In genomic region chr8:113838211-113838610, GRCm38 (mm10) we compare ENCODE assay signal across 13 mouse cellular contexts. TPM values are rescaled to one million over a fixed set of nuclear protein-coding genes. Genes with fewer than 3 reads are reported as not detected.
DNase-seq lines count a peak whose midpoint lies in the region; ATAC-seq and TF ChIP-seq lines count a peak whose summit lies in the region.
"Had no signal": no experiment of that assay in that cellular context is flagged by ENCODE, and none has a peak within 500 bp of the region (broad histone marks: within the 10 kb centered on the region; RNA-seq: fewer than 3 reads in every experiment).

No protein-coding gene starts in this region.

- intact Hi-C loops in heart, postnatal 25 days (cut with DNase I): no loop called here

- H3K9me3 ChIP-seq in heart, embryonic 11.5 days (replicated peaks; ENCODE audit: control insufficient read depth, low read length): no peaks in the 10 kb centered on the region
- H3K9me3 ChIP-seq in lung, embryonic 14.5 days (ENCODE audit: low read depth, low read length): no peaks in the 10 kb centered on the region
- H3K9me3 ChIP-seq: kidney, embryonic 15.5 days; limb, embryonic 15.5 days had no signal

- H3K4me2 ChIP-seq in heart, embryonic 11.5 days: no peak overlapping the region
- H3K4me2 ChIP-seq in lung, embryonic 14.5 days: no peak overlapping the region
- H3K4me2 ChIP-seq: kidney, embryonic 15.5 days; limb, embryonic 15.5 days had no signal

- no peak overlapping the region for H3K9ac ChIP-seq in heart, embryonic 11.5 days (ENCODE audit: low read depth, low read length)
- H3K9ac ChIP-seq in lung, embryonic 14.5 days: no peak overlapping the region
- H3K9ac ChIP-seq: kidney, embryonic 15.5 days; limb, embryonic 15.5 days had no signal

- no peak overlapping the region for H3K4me3 ChIP-seq in heart, embryonic 11.5 days (ENCODE audit: low read depth, low read length)
- no peak overlapping the region for H3K4me3 ChIP-seq in lung, embryonic 14.5 days (ENCODE audit: low read depth, low read length)
- H3K4me3 ChIP-seq: gastrocnemius, adult 2 months; kidney, embryonic 15.5 days; limb, embryonic 15.5 days had no signal

- H3K27me3 ChIP-seq in heart, embryonic 11.5 days (ENCODE audit: control insufficient read depth, insufficient read depth, low read length): no peaks in the 10 kb centered on the region
- H3K27me3 ChIP-seq in lung, embryonic 14.5 days (ENCODE audit: insufficient read depth, low read length): no peaks in the 10 kb centered on the region
- H3K27me3 ChIP-seq: kidney, embryonic 15.5 days had no signal

- H3K4me1 ChIP-seq in heart, embryonic 11.5 days (ENCODE audit: control insufficient read depth, insufficient read depth, low read length): peaks cover 3% of the 10 kb centered on the region; the same call in 1 of the 2 replicates
- H3K4me1 ChIP-seq in lung, embryonic 14.5 days (ENCODE audit: insufficient read depth): peaks cover 6% of the 10 kb centered on the region; the same call in 1 of the 2 replicates

- no peak for TF ChIP-seq CTCF in lung, embryonic 14.5 days (IDR thresholded peaks at IDR 0.05; ENCODE audit: low read depth)

- whole genome bisulfite sequencing in heart, embryonic 11.5 days (ENCODE audit: insufficient replicate concordance): 83% methylated on average over 6 of the region's 6 CpGs
- WGBS in lung, embryonic 14.5 days: 64% methylated on average over 6 of the region's 6 CpGs

- H3K27ac ChIP-seq in heart, embryonic 11.5 days (ENCODE audit: low read depth, low read length): no peak overlapping the region
- H3K27ac ChIP-seq in lung, embryonic 14.5 days (ENCODE audit: low read depth): no peak overlapping the region; the same call in 1 of the 2 replicates
- H3K27ac ChIP-seq: gastrocnemius, adult 2 months; kidney, embryonic 15.5 days; limb, embryonic 15.5 days; macrophage had no signal

- no peak for ATAC-seq in heart, embryonic 11.5 days (replicated peaks; ENCODE audit: insufficient number of reproducible peaks, low FRiP score, low TSS enrichment)
- ATAC-seq in lung, embryonic 14.5 days (ENCODE audit: insufficient read depth): no peak

- H3K36me3 ChIP-seq in heart, embryonic 11.5 days (ENCODE audit: control insufficient read depth, insufficient read depth, low read length): no peaks in the 10 kb centered on the region
- H3K36me3 ChIP-seq in lung, embryonic 14.5 days (ENCODE audit: insufficient read depth): no peaks in the 10 kb centered on the region
- H3K36me3 ChIP-seq: kidney, embryonic 15.5 days; limb, embryonic 15.5 days had no signal

- DNase-seq in heart, adult 11 months: peak; percentile 90
- DNase-seq in lung, embryonic 14.5 days: peak; percentile 33
- no peak for DNase-seq in lung, postnatal 36 days
- peak; percentile 54 to 70 for DNase-seq in cerebellum, postnatal 10 days
- peak; percentile 21 for DNase-seq in heart, postnatal 25 days (ENCODE audit: low spot score)
- DNase-seq in right cerebral cortex, adult 2 months (ENCODE audit: low spot score in 2 of 2): no peak
- DNase-seq: gastrocnemius, adult 2 months had no signal

RNA-seq across cellular contexts. Expression of gene Adamts18, which starts 10.3 kb away (rescaled TPM):
- polyA plus RNA-seq in heart, embryonic 11.5 days (2014; fragmentation: Nextera tagmentation; extraction: Ambion mirVana): 3.2 and 4.6 TPM in 2 replicates
- 11.5 and 13.1 TPM in 2 replicates for polyA plus RNA-seq in lung, embryonic 14.5 days (2014; fragmentation: Nextera tagmentation; extraction: Ambion mirVana)
- not detected for total RNA-seq in heart, postnatal 25 days (2021)
- total RNA-seq: hematopoietic stem cell, adult 5-6 weeks had no signal
- polyA plus RNA-seq: macrophage; spleen, adult 2 months had no signal

Comparison
In these comparisons a context has a peak if more than half of its experiments do, and no peak if none do; other contexts are left out.
1. DNase-seq: peak in heart, adult 11 months (single experiment), lung, embryonic 14.5 days (single experiment), cerebellum, postnatal 10 days (2 of 2) and heart, postnatal 25 days (single experiment); none in lung, postnatal 36 days (single experiment) and right cerebral cortex, adult 2 months (0 of 2).